Mouse (Mus musculus): ENCODE measurements at regions not wholly inside any gene's neighbourhood (a gene's known extent, or its start where the extent isn't known, plus 50 kb on each side); places are given as distances from the start of the nearest gene placed in this dataset.

- DNase-seq (ENCODE audit: low read depth, low spot score), result no peak
Measured at GRCm38 (mm10) chr3:105375820-105376219, 76.3 kb upstream of the Kcnd3 start.

- no peak for DNase-seq (ENCODE audit: low read depth, low spot score)
Measured at GRCm38 (mm10) chr3:105376346-105376745, 75.8 kb upstream of the Kcnd3 start.

- no peak for DNase-seq (ENCODE audit: low read depth, low spot score)
Measured at GRCm38 (mm10) chr3:105380818-105381217, 71.3 kb upstream of the Kcnd3 start.

DNA sequence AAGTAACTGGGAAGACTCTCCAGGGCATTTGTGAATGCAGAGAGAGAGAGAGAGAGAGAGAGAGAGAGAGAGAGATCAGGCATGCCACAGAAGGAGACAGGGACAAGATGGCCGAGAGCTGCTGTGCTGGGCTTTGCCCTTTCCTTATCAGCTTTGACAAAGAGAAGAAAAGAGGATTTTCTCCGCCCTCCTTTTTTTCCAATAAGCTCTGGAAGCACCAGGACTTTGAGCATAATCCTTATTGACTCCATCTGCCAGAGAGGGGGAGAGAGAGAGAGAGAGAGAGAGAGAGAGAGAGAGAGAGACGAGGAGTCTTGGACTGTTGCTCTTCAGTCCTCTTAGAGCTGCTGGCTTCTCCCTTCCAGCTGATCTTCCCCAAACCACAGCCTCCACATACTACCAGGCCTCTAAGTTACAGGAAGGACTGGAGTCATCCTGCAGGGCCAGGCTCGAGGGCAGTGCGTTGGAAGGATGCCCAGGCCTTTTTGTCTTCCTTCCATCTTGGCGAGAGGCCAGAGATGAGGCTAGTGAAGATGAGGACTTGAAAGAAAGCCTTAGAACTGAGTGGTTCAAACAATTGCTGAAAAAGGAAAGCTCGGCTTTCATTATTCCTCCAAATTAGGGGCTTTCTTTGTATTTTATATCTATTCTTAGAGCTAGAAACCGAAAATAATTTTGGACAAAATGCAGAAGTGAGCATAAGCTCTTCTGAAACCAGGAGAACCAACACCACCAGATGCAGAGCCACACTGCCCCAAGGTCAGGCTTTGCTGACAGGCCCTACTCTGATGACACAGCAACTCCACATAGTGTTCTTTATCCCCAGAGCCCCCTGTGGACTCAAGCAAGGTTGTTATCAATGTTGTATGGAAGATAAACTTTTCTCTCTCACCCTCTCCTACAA lies 59.3 kb upstream of the Kcnd3 start:
- no peak for DNase-seq (ENCODE audit: low read depth, low spot score)

All from CD4-positive, CD25-positive, alpha-beta regulatory T cell, adult 2 months (primary cell).